ENCODE assay signal across 29 mouse cellular contexts in the genomic region with DNA sequence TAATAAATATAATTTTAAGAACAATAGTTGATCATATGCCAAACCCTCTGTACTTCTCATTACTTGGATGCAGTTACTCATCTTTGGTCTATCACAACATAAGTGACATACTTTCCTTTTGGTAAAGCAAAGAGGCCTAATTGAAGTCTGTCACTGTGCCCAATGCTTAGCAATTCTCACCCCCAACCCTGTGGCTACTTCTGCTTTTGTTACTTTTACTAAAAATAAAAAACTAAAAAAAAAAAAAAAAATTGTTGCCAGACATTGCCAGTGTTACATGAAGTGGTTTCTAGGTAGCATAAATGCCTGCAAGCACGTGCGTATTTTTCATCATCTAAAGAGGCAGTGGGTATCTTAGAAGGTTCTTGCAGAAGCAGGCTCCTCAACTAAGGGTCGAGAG. TPM values are rescaled to one million over a fixed set of nuclear protein-coding genes. Genes with fewer than 3 reads are reported as not detected.
"Had no signal": no experiment of that assay in that cellular context is flagged by ENCODE, and none has a peak within 500 bp of the region (broad histone marks: within the 10 kb centered on the region; RNA-seq: fewer than 3 reads in every experiment).

No protein-coding gene starts in this region.

- H3K27ac ChIP-seq: limb, embryonic 13.5 days; lung, embryonic 15.5 days had no signal

- H3K4me2 ChIP-seq: limb, embryonic 13.5 days; lung, embryonic 15.5 days; midbrain, embryonic 11.5 days had no signal

- H3K9me3 ChIP-seq: limb, embryonic 13.5 days; lung, embryonic 15.5 days had no signal

- H3K9ac ChIP-seq: limb, embryonic 13.5 days; lung, embryonic 15.5 days had no signal

- H3K27me3 ChIP-seq: limb, embryonic 13.5 days; lung, embryonic 15.5 days had no signal

- H3K4me3 ChIP-seq: limb, embryonic 13.5 days; lung, embryonic 15.5 days had no signal

- DNase-seq: kidney, adult 18-20 months; kidney, adult 9 months; kidney, postnatal 14 days; kidney, postnatal 4 days; left cerebral cortex, postnatal 4 days; lung, adult 18-20 months; lung, postnatal 10 days; lung, postnatal 36 days; midbrain, embryonic 14.5 days; thymus, adult 18-20 months; thymus, postnatal 36 days had no signal

RNA-seq across cellular contexts. Expression of a gene that starts 7.7 kb away (rescaled TPM):
- total RNA-seq: layer of hippocampus, adult 18-20 months; layer of hippocampus, postnatal 14 days; left cerebral cortex, adult 8-10 months; left cerebral cortex, postnatal 14 days; left cerebral cortex, postnatal 4 days; megakaryocyte progenitor cell, adult 5-6 weeks; midbrain, postnatal 0 days had no signal
- polyA plus RNA-seq: kidney, embryonic 16.5 days; limb, embryonic 13.5 days; lung, embryonic 15.5 days; midbrain, embryonic 11.5 days; midbrain, embryonic 14.5 days; midbrain, postnatal 0 days; neural tube, embryonic 11.5 days; neural tube, embryonic 14.5 days; spleen, adult 2 months had no signal

RNA-seq across cellular contexts. Expression of a gene that starts 33.1 kb away (rescaled TPM):
- total RNA-seq: layer of hippocampus, adult 18-20 months; left cerebral cortex, postnatal 4 days; megakaryocyte-erythroid progenitor cell, adult 5-6 weeks had no signal
- polyA plus RNA-seq: kidney, embryonic 16.5 days; limb, embryonic 13.5 days; liver, adult 2 months; lung, embryonic 15.5 days; midbrain, embryonic 11.5 days; midbrain, embryonic 14.5 days; neural tube, embryonic 11.5 days; small intestine, adult 2 months; stomach, embryonic 16.5 days; urinary bladder, adult 2 months had no signal

RNA-seq across cellular contexts. Expression of a gene that starts 33.2 kb away (rescaled TPM):
- total RNA-seq: layer of hippocampus, adult 18-20 months; layer of hippocampus, postnatal 14 days; left cerebral cortex, adult 8-10 months; left cerebral cortex, postnatal 14 days; left cerebral cortex, postnatal 4 days; liver, adult 2 months; megakaryocyte progenitor cell, adult 5-6 weeks; megakaryocyte-erythroid progenitor cell, adult 5-6 weeks; midbrain, postnatal 0 days had no signal
- polyA plus RNA-seq: kidney, embryonic 16.5 days; limb, embryonic 13.5 days; liver, adult 2 months; lung, embryonic 15.5 days; midbrain, embryonic 11.5 days; midbrain, embryonic 14.5 days; midbrain, postnatal 0 days; neural tube, embryonic 11.5 days; neural tube, embryonic 14.5 days; small intestine, adult 2 months; spleen, adult 2 months; stomach, embryonic 16.5 days; urinary bladder, adult 2 months had no signal
